14 mouse cellular contexts compared by ENCODE assay signal in the genomic region with DNA sequence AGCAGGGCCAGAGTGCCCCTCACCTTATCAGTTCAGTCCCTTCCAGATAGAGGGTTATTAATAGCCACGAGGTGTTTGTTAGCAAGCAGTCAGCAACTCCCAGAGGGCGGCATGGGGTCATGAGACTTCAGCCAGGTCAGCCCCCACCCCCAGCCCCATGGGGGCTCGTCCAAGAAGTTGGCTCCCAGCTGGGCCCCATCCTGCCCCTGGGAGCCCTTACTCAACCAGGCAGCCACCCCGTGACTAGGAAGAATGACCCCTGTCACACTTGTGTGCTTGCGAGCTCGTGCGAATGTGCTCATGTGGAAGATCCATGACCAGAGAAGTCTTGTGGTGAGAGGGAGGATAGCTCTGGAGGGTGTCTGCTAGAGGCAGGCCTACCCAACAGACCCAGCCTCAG. TPM values are rescaled to one million over a fixed set of nuclear protein-coding genes. Genes with fewer than 3 reads are reported as not detected.
DNase-seq lines count a peak whose midpoint lies in the region; ATAC-seq and TF ChIP-seq lines count a peak whose summit lies in the region.
"Had no signal": no experiment of that assay in that cellular context is flagged by ENCODE, and none has a peak within 500 bp of the region (broad histone marks: within the 10 kb centered on the region; RNA-seq: fewer than 3 reads in every experiment).

No protein-coding gene starts in this region.

- no peak overlapping the region for H3K9ac ChIP-seq in intestine, embryonic 16.5 days (ENCODE audit: low read depth, low read length)
- H3K9ac ChIP-seq in intestine, embryonic 15.5 days = no peak overlapping the region
- H3K9ac ChIP-seq in heart, embryonic 12.5 days = no peak overlapping the region
- H3K9ac ChIP-seq in forebrain, postnatal 0 days = no peak overlapping the region
- H3K9ac ChIP-seq: forebrain, embryonic 12.5 days; hindbrain, embryonic 13.5 days; neural tube, embryonic 12.5 days had no signal

- no peak overlapping the region for H3K4me2 ChIP-seq in intestine, embryonic 16.5 days (ENCODE audit: low read depth, low read length)
- H3K4me2 ChIP-seq in intestine, embryonic 15.5 days (replicated peaks) = no peak overlapping the region
- peak overlapping the region; percentile 16; the same call in 1 of the 2 replicates for H3K4me2 ChIP-seq in heart, embryonic 12.5 days
- no peak overlapping the region for H3K4me2 ChIP-seq in forebrain, postnatal 0 days (ENCODE audit: low read depth)
- H3K4me2 ChIP-seq: forebrain, embryonic 12.5 days; hindbrain, embryonic 13.5 days; neural tube, embryonic 12.5 days had no signal

- peaks cover 2% of the 10 kb centered on the region; the same call in 1 of the 2 replicates for H3K4me1 ChIP-seq in intestine, embryonic 16.5 days (ENCODE audit: control insufficient read depth, insufficient read depth, low read length)
- 0 out of 2 replicates have a peak, but pooled peaks cover 3% of the 10 kb centered on the region for H3K4me1 ChIP-seq in intestine, embryonic 15.5 days (replicated peaks)
- peaks cover 14% of the 10 kb centered on the region for H3K4me1 ChIP-seq in bone marrow, adult 2 months (ENCODE audit: control insufficient read depth, insufficient read depth, low read length)
- peaks cover 22% of the 10 kb centered on the region for H3K4me1 ChIP-seq in heart, embryonic 12.5 days (replicated peaks)
- peaks cover 21% of the 10 kb centered on the region for H3K4me1 ChIP-seq in limb, embryonic 10.5 days
- no peaks in the 10 kb centered on the region for H3K4me1 ChIP-seq in forebrain, postnatal 0 days (ENCODE audit: insufficient read depth)
- H3K4me1 ChIP-seq: forebrain, embryonic 12.5 days had no signal

- no peak for DNase-seq in limb, embryonic 10.5 days (ENCODE audit: low spot score)
- no peak for DNase-seq in forebrain, postnatal 0 days
- DNase-seq in cerebellum, adult 11-12 months = no peak
- no peak for DNase-seq in urinary bladder, postnatal 10 days (ENCODE audit: low spot score)
- DNase-seq: kidney, adult 18-20 months; lung, adult 2 months had no signal

- no peak for TF ChIP-seq CTCF in bone marrow, adult 2 months (IDR thresholded peaks at IDR 0.05; ENCODE audit: control insufficient read depth, insufficient read depth, low read length)
- no peak for TF ChIP-seq CTCF in forebrain, postnatal 0 days (IDR thresholded peaks at IDR 0.05; ENCODE audit: low read depth)

- 0 out of 2 replicates have a peak, but pooled peaks have one; percentile 13 for ATAC-seq in intestine, embryonic 16.5 days
- no peak for ATAC-seq in intestine, embryonic 15.5 days
- 0 out of 2 replicates have a peak, but pooled peaks have one; percentile 54 for ATAC-seq in heart, embryonic 12.5 days (ENCODE audit: insufficient number of reproducible peaks, low FRiP score)
- ATAC-seq in forebrain, postnatal 0 days = no peak

- 51% methylated on average over 7 of the region's 7 CpGs for WGBS in intestine, embryonic 16.5 days
- 47% methylated on average over 7 of the region's 7 CpGs for WGBS in intestine, embryonic 15.5 days
- 49% methylated on average over 7 of the region's 7 CpGs for WGBS in bone marrow, adult 2 months
- 41% methylated on average over 7 of the region's 7 CpGs for WGBS in heart, embryonic 12.5 days
- whole genome bisulfite sequencing in limb, embryonic 10.5 days = 60% methylated on average over 7 of the region's 7 CpGs
- WGBS in forebrain, postnatal 0 days = 71% methylated on average over 7 of the region's 7 CpGs

- H3K36me3 ChIP-seq in intestine, embryonic 16.5 days (ENCODE audit: control insufficient read depth, insufficient read depth, low read length) = no peaks in the 10 kb centered on the region
- no peaks in the 10 kb centered on the region for H3K36me3 ChIP-seq in intestine, embryonic 15.5 days
- no peaks in the 10 kb centered on the region for H3K36me3 ChIP-seq in heart, embryonic 12.5 days
- 0 out of 2 replicates have a peak, but pooled peaks cover under 1% of the 10 kb centered on the region for H3K36me3 ChIP-seq in limb, embryonic 10.5 days
- no peaks in the 10 kb centered on the region for H3K36me3 ChIP-seq in forebrain, postnatal 0 days (ENCODE audit: insufficient read depth)
- H3K36me3 ChIP-seq: forebrain, embryonic 12.5 days; G1E; hindbrain, embryonic 13.5 days; neural tube, embryonic 12.5 days had no signal

- no peak overlapping the region for H3K27ac ChIP-seq in intestine, embryonic 16.5 days (ENCODE audit: low read length)
- no peak overlapping the region for H3K27ac ChIP-seq in intestine, embryonic 15.5 days
- H3K27ac ChIP-seq in bone marrow, adult 2 months (ENCODE audit: control insufficient read depth, insufficient read depth, low read depth, low read length, poor library complexity) = peak overlapping the region; percentile 45
- H3K27ac ChIP-seq in heart, embryonic 12.5 days (ENCODE audit: poor library complexity, severe bottlenecking) = peak overlapping the region; percentile 80
- H3K27ac ChIP-seq in limb, embryonic 10.5 days = peak overlapping the region; percentile 25; the same call in 1 of the 2 replicates
- H3K27ac ChIP-seq in forebrain, postnatal 0 days (ENCODE audit: low read depth, low read length) = no peak overlapping the region
- H3K27ac ChIP-seq: forebrain, embryonic 12.5 days; hindbrain, embryonic 13.5 days; neural tube, embryonic 12.5 days had no signal

- H3K4me3 ChIP-seq in intestine, embryonic 16.5 days (ENCODE audit: low read length) = no peak overlapping the region
- no peak overlapping the region for H3K4me3 ChIP-seq in intestine, embryonic 15.5 days (replicated peaks)
- no peak overlapping the region for H3K4me3 ChIP-seq in bone marrow, adult 2 months (replicated peaks; ENCODE audit: control insufficient read depth, low read depth, low read length)
- H3K4me3 ChIP-seq in heart, embryonic 12.5 days = no peak overlapping the region
- H3K4me3 ChIP-seq in limb, embryonic 10.5 days = no peak overlapping the region
- H3K4me3 ChIP-seq in forebrain, postnatal 0 days (ENCODE audit: low read depth, low read length) = no peak overlapping the region
- H3K4me3 ChIP-seq: forebrain, embryonic 12.5 days; hindbrain, embryonic 13.5 days; neural tube, embryonic 12.5 days had no signal

- no peak for TF ChIP-seq POLR2A in bone marrow, adult 2 months (IDR thresholded peaks at IDR 0.05; ENCODE audit: borderline replicate concordance, control insufficient read depth, low read depth, low read length)

- no peaks in the 10 kb centered on the region for H3K9me3 ChIP-seq in intestine, embryonic 16.5 days (ENCODE audit: control insufficient read depth, low read length)
- H3K9me3 ChIP-seq in intestine, embryonic 15.5 days = no peaks in the 10 kb centered on the region
- H3K9me3 ChIP-seq in heart, embryonic 12.5 days (replicated peaks) = no peaks in the 10 kb centered on the region
- no peaks in the 10 kb centered on the region for H3K9me3 ChIP-seq in limb, embryonic 10.5 days (replicated peaks)
- H3K9me3 ChIP-seq in forebrain, postnatal 0 days (ENCODE audit: low read length) = no peaks in the 10 kb centered on the region
- H3K9me3 ChIP-seq: forebrain, embryonic 12.5 days; G1E; hindbrain, embryonic 13.5 days; neural tube, embryonic 12.5 days had no signal

- H3K27me3 ChIP-seq in intestine, embryonic 16.5 days (replicated peaks; ENCODE audit: control insufficient read depth, insufficient read depth, low read length) = no peaks in the 10 kb centered on the region
- no peaks in the 10 kb centered on the region for H3K27me3 ChIP-seq in intestine, embryonic 15.5 days (replicated peaks)
- H3K27me3 ChIP-seq in heart, embryonic 12.5 days (replicated peaks) = no peaks in the 10 kb centered on the region
- H3K27me3 ChIP-seq in limb, embryonic 10.5 days (ENCODE audit: low read depth, poor library complexity, severe bottlenecking) = no peaks in the 10 kb centered on the region
- no peaks in the 10 kb centered on the region for H3K27me3 ChIP-seq in forebrain, postnatal 0 days (ENCODE audit: insufficient read depth, low read length)
- H3K27me3 ChIP-seq: hindbrain, embryonic 13.5 days; neural tube, embryonic 12.5 days had no signal

RNA-seq across cellular contexts. Expression of a gene that starts 23.0 kb away (rescaled TPM):
- polyA plus RNA-seq in intestine, embryonic 16.5 days (2015; fragmentation: Nextera tagmentation; extraction: Ambion mirVana) = 2.7 and 3.3 TPM in 2 replicates
- 3.6 and 4.7 TPM in 2 replicates for polyA plus RNA-seq in intestine, embryonic 15.5 days (2015; fragmentation: Nextera tagmentation; extraction: Ambion mirVana)
- 18.2 and 18.8 TPM in 2 replicates for polyA plus RNA-seq in bone marrow, adult 2 months (2011; ENCODE audit: insufficient read depth, insufficient read length, low replicate concordance, missing spikeins)
- 6.5 and 6.9 TPM in 2 replicates for polyA plus RNA-seq in heart, embryonic 12.5 days (2016; fragmentation: Nextera tagmentation; extraction: Ambion mirVana)
- 2.0 and 3.1 TPM in 2 replicates for polyA plus RNA-seq in limb, embryonic 10.5 days (2016; fragmentation: Nextera tagmentation; extraction: Ambion mirVana)
- total RNA-seq in forebrain, postnatal 0 days (2014; rRNA removed) = 70.7 and 96.5 TPM in 2 replicates
- 2.0 and 2.3 TPM in 2 replicates for polyA plus RNA-seq in forebrain, postnatal 0 days (2015; fragmentation: Nextera tagmentation; extraction: Ambion mirVana)

Comparison
In these comparisons a context has a peak if more than half of its experiments do, and no peak if none do; other contexts are left out.
1. ATAC-seq: peak in intestine, embryonic 16.5 days (single experiment) and heart, embryonic 12.5 days (single experiment); none in intestine, embryonic 15.5 days (single experiment) and forebrain, postnatal 0 days (single experiment).
2. H3K27ac ChIP-seq: peak in bone marrow, adult 2 months (single experiment), heart, embryonic 12.5 days (single experiment) and limb, embryonic 10.5 days (single experiment); none in intestine, embryonic 16.5 days (single experiment), intestine, embryonic 15.5 days (single experiment) and forebrain, postnatal 0 days (single experiment).